Mouse (Mus musculus): ENCODE measurements around the gene Kdm4a. TPM values are rescaled to one million over a fixed set of nuclear protein-coding genes. Genes with fewer than 3 reads are reported as not detected.

Kdm4a gene
- polyA plus RNA-seq, 1 experiment from 2014 or later: 35.3 TPM

GRCm38 (mm10) chr4:118109649-118110048 is 70.2 kb downstream of the Kdm4a start:
- H3K27me3 ChIP-seq: no peaks in the 10 kb centered on the region

GRCm38 (mm10) chr4:118108779-118109178 is 71.1 kb downstream of the Kdm4a start:
- ATAC-seq (ENCODE audit: insufficient number of reproducible peaks, low FRiP score, low TSS enrichment, low read depth): no peak
- H3K4me3 ChIP-seq (replicated peaks): no peak overlapping the region
- peaks cover 21% of the 10 kb centered on the region for H3K36me3 ChIP-seq
- H3K4me1 ChIP-seq: peaks cover 4% of the 10 kb centered on the region; the same call in 1 of the 2 replicates
- H3K9ac ChIP-seq: no peak overlapping the region
- WGBS: 62% methylated on average over 7 of the region's 7 CpGs
- H3K9me3 ChIP-seq (replicated peaks): no peaks in the 10 kb centered on the region
- peak overlapping the region; percentile 18; the same call in 1 of the 2 replicates for H3K27ac ChIP-seq (replicated peaks)
- no peaks in the 10 kb centered on the region for H3K27me3 ChIP-seq
- no peak overlapping the region for H3K4me2 ChIP-seq (replicated peaks)

More at GRCm38 (mm10) chr4:118109649-118110048, 70.2 kb downstream of the Kdm4a start:
- Histone ChIP-seq H3K27ac (replicated peaks) (peak overlapping the region; percentile 23; the same call in 1 of the 2 replicates), H3K4me1 (peaks cover 4% of the 10 kb centered on the region; the same call in 1 of the 2 replicates), H3K9me3 (replicated peaks) (no peaks in the 10 kb centered on the region), H3K4me3 (replicated peaks) (no peak overlapping the region), H3K36me3 (peaks cover 21% of the 10 kb centered on the region), H3K4me2 (replicated peaks) (no peak overlapping the region), H3K9ac (no peak overlapping the region)
- ATAC-seq (ENCODE audit: insufficient number of reproducible peaks, low FRiP score, low TSS enrichment, low read depth): no peak
- WGBS: 76% methylated on average over 13 of the region's 13 CpGs

GRCm38 (mm10) chr4:118105256-118106053 is 74.4 kb downstream of the Kdm4a start:
- H3K4me1 ChIP-seq: peaks cover 4% of the 10 kb centered on the region; the same call in 1 of the 2 replicates
- no peaks in the 10 kb centered on the region for H3K9me3 ChIP-seq (replicated peaks)
- no peak overlapping the region for H3K4me2 ChIP-seq (replicated peaks)
- H3K36me3 ChIP-seq: peaks cover 18% of the 10 kb centered on the region
- 91% methylated on average over 3 of the region's 3 CpGs for WGBS
- H3K27me3 ChIP-seq: no peaks in the 10 kb centered on the region
- no peak overlapping the region for H3K4me3 ChIP-seq (replicated peaks)
- H3K27ac ChIP-seq (replicated peaks): no peak overlapping the region
- H3K9ac ChIP-seq: no peak overlapping the region
- no peak for ATAC-seq (ENCODE audit: insufficient number of reproducible peaks, low FRiP score, low TSS enrichment, low read depth)

GRCm38 (mm10) chr4:118103280-118103830 is 76.5 kb downstream of the Kdm4a start:
- Histone ChIP-seq H3K36me3 (peaks cover 18% of the 10 kb centered on the region), H3K4me2 (replicated peaks) (no peak overlapping the region), H3K27me3 (no peaks in the 10 kb centered on the region), H3K4me1 (no peaks in the 10 kb centered on the region), H3K27ac (replicated peaks) (no peak overlapping the region), H3K9ac (no peak overlapping the region), H3K4me3 (replicated peaks) (no peak overlapping the region), H3K9me3 (replicated peaks) (no peaks in the 10 kb centered on the region)
- 77% methylated on average over 8 of the region's 8 CpGs for WGBS
- no peak for ATAC-seq (ENCODE audit: insufficient number of reproducible peaks, low FRiP score, low TSS enrichment, low read depth)

GRCm38 (mm10) chr4:118101497-118101896 is 78.3 kb downstream of the Kdm4a start:
- no peaks in the 10 kb centered on the region for H3K27me3 ChIP-seq
- ATAC-seq (ENCODE audit: insufficient number of reproducible peaks, low FRiP score, low TSS enrichment, low read depth): no peak
- no peak overlapping the region for H3K9ac ChIP-seq
- no peaks in the 10 kb centered on the region for H3K4me1 ChIP-seq
- H3K4me2 ChIP-seq (replicated peaks): no peak overlapping the region
- WGBS: 77% methylated on average over 6 of the region's 6 CpGs
- no peak overlapping the region for H3K4me3 ChIP-seq (replicated peaks)
- H3K9me3 ChIP-seq (replicated peaks): no peaks in the 10 kb centered on the region
- H3K27ac ChIP-seq (replicated peaks): no peak overlapping the region
- 0 out of 2 replicates have a peak, but pooled peaks cover 2% of the 10 kb centered on the region for H3K36me3 ChIP-seq

GRCm38 (mm10) chr4:118099637-118100364 is 80.0 kb downstream of the Kdm4a start:
- Histone ChIP-seq H3K27ac (replicated peaks) (no peak overlapping the region), H3K27me3 (no peaks in the 10 kb centered on the region), H3K9ac (no peak overlapping the region), H3K4me2 (replicated peaks) (no peak overlapping the region), H3K36me3 (no peaks in the 10 kb centered on the region), H3K9me3 (replicated peaks) (no peaks in the 10 kb centered on the region), H3K4me1 (no peaks in the 10 kb centered on the region), H3K4me3 (replicated peaks) (no peak overlapping the region)
- 86% methylated on average over 8 of the region's 8 CpGs for WGBS
- no peak for ATAC-seq (ENCODE audit: insufficient number of reproducible peaks, low FRiP score, low TSS enrichment, low read depth)

- Histone ChIP-seq H3K9me3 (replicated peaks) (no peaks in the 10 kb centered on the region), H3K36me3 (no peaks in the 10 kb centered on the region), H3K4me3 (replicated peaks) (no peak overlapping the region), H3K9ac (no peak overlapping the region), H3K27ac (replicated peaks) (no peak overlapping the region), H3K4me1 (no peaks in the 10 kb centered on the region), H3K27me3 (no peaks in the 10 kb centered on the region), H3K4me2 (replicated peaks) (no peak overlapping the region)
- no peak for ATAC-seq (ENCODE audit: insufficient number of reproducible peaks, low FRiP score, low TSS enrichment, low read depth)
- 90% methylated on average over 6 of the region's 6 CpGs for WGBS
These were observed 81.3 kb downstream of the Kdm4a start for GRCm38 (mm10) chr4:118098571-118098970.

- H3K4me2 ChIP-seq (replicated peaks): no peak overlapping the region
- no peak overlapping the region for H3K4me3 ChIP-seq (replicated peaks)
- H3K9ac ChIP-seq: no peak overlapping the region
These were observed 83.8 kb downstream of the Kdm4a start for GRCm38 (mm10) chr4:118096069-118096468.

GRCm38 (mm10) chr4:118092784-118093457 is 86.9 kb downstream of the Kdm4a start:
- WGBS: 94% methylated on average over 11 of the region's 11 CpGs

More at GRCm38 (mm10) chr4:118096069-118096468, 83.8 kb downstream of the Kdm4a start:
- Histone ChIP-seq H3K27me3 (no peaks in the 10 kb centered on the region), H3K27ac (replicated peaks) (no peak overlapping the region), H3K9me3 (replicated peaks) (no peaks in the 10 kb centered on the region), H3K36me3 (no peaks in the 10 kb centered on the region), H3K4me1 (no peaks in the 10 kb centered on the region)
- no peak for ATAC-seq (ENCODE audit: insufficient number of reproducible peaks, low FRiP score, low TSS enrichment, low read depth)
- WGBS: 74% methylated on average over 6 of the region's 6 CpGs

GRCm38 (mm10) chr4:118090449-118090848 is 89.4 kb downstream of the Kdm4a start:
- no peaks in the 10 kb centered on the region for H3K9me3 ChIP-seq (replicated peaks)
- H3K4me3 ChIP-seq (replicated peaks): no peak overlapping the region
- no peaks in the 10 kb centered on the region for H3K4me1 ChIP-seq
- no peak overlapping the region for H3K9ac ChIP-seq
- H3K27me3 ChIP-seq: no peaks in the 10 kb centered on the region
- no peak for ATAC-seq (ENCODE audit: insufficient number of reproducible peaks, low FRiP score, low TSS enrichment, low read depth)
- H3K27ac ChIP-seq (replicated peaks): no peak overlapping the region
- no peaks in the 10 kb centered on the region for H3K36me3 ChIP-seq
- 90% methylated on average over 11 of the region's 11 CpGs for WGBS
- no peak overlapping the region for H3K4me2 ChIP-seq (replicated peaks)

More at GRCm38 (mm10) chr4:118092784-118093457, 86.9 kb downstream of the Kdm4a start:
- Histone ChIP-seq H3K27ac (replicated peaks) (no peak overlapping the region), H3K27me3 (no peaks in the 10 kb centered on the region), H3K4me2 (replicated peaks) (no peak overlapping the region), H3K9ac (no peak overlapping the region), H3K4me1 (no peaks in the 10 kb centered on the region), H3K9me3 (replicated peaks) (no peaks in the 10 kb centered on the region), H3K4me3 (replicated peaks) (no peak overlapping the region), H3K36me3 (no peaks in the 10 kb centered on the region)
- no peak for ATAC-seq (ENCODE audit: insufficient number of reproducible peaks, low FRiP score, low TSS enrichment, low read depth)

- WGBS: 46% methylated on average over 9 of the region's 9 CpGs
- Histone ChIP-seq H3K4me3 (replicated peaks) (no peak overlapping the region), H3K9ac (no peak overlapping the region), H3K27ac (replicated peaks) (no peak overlapping the region), H3K9me3 (replicated peaks) (no peaks in the 10 kb centered on the region), H3K4me1 (0 out of 2 replicates have a peak, but pooled peaks cover 4% of the 10 kb centered on the region), H3K36me3 (no peaks in the 10 kb centered on the region), H3K27me3 (no peaks in the 10 kb centered on the region), H3K4me2 (replicated peaks) (no peak overlapping the region)
- no peak for ATAC-seq (ENCODE audit: insufficient number of reproducible peaks, low FRiP score, low TSS enrichment, low read depth)
These were observed 89.9 kb downstream of the Kdm4a start for GRCm38 (mm10) chr4:118089939-118090338.
